Mouse (Mus musculus) neural tube, embryonic 11.5 days (tissue): ENCODE measurements around the gene 2610528J11Rik. TPM values are rescaled to one million over a fixed set of nuclear protein-coding genes. Genes with fewer than 3 reads are reported as not detected.

ENCODE experiments used
- ATAC-seq: fragments of 200-750 bp; cut with Nextera tagmentation; 2 replicates; pipeline ENCODE4 v1.8.0; 2017; ENCODE audit warnings: moderate number of reproducible peaks, mild to moderate bottlenecking, moderate TSS enrichment, moderate library complexity; ENCODE audit not compliant: insufficient read depth, low FRiP score, low TSS enrichment
- DNase-seq: peaks from one replicate; pipeline ENCODE4 v3.0.0-alpha.2; 2015; ENCODE audit warnings: low spot score
- H3K27ac ChIP-seq: fragments of 300-500 bp; sonication (generic); 2 replicates; pipeline ENCODE4 v1.5.1; 2014; ENCODE audit warnings: low read depth, mild to moderate bottlenecking, low read length
- H3K27me3 ChIP-seq: fragments of 300-500 bp; sonication (generic); 2 replicates; pipeline ENCODE4 v1.6.1; 2014; ENCODE audit warnings: mild to moderate bottlenecking, low read length, mixed read lengths; ENCODE audit not compliant: control insufficient read depth, insufficient read depth
- H3K36me3 ChIP-seq: fragments of 300-500 bp; sonication (generic); 2 replicates; pipeline ENCODE4 v1.6.1; 2014; ENCODE audit warnings: mild to moderate bottlenecking, low read length, moderate library complexity, mixed read lengths; ENCODE audit not compliant: control insufficient read depth, insufficient read depth
- H3K4me1 ChIP-seq: fragments of 300-500 bp; sonication (generic); 2 replicates; pipeline ENCODE4 v1.6.1; 2014; ENCODE audit warnings: low read length, mixed read lengths; ENCODE audit not compliant: control insufficient read depth, insufficient read depth
- H3K4me2 ChIP-seq: fragments of 300-500 bp; sonication (generic); 2 replicates; pipeline ENCODE4 v1.6.1; 2014; ENCODE audit warnings: low read depth, mild to moderate bottlenecking, moderate library complexity
- H3K4me3 ChIP-seq: fragments of 300-500 bp; sonication (generic); 2 replicates; pipeline ENCODE4 v1.5.1; 2014; ENCODE audit warnings: low read depth, low read length
- H3K9ac ChIP-seq: fragments of 300-500 bp; sonication (generic); 2 replicates; pipeline ENCODE4 v1.6.1; 2014; ENCODE audit warnings: mild to moderate bottlenecking, low read length
- H3K9me3 ChIP-seq: fragments of 300-500 bp; sonication (generic); 2 replicates; pipeline ENCODE4 v1.6.1; 2016; ENCODE audit warnings: low read length; ENCODE audit not compliant: control insufficient read depth
- WGBS: fragments of 180-500 bp; shearing (Covaris S2); extraction: QIAGEN DNeasy Blood & Tissue Kit; methylation state at CpG from one replicate; pipeline ENCODE4 v1.1.7; 2014; 5-methylcytosine and 5-hydroxymethylcytosine counted together
- polyA plus RNA-seq: library from polyadenylated mRNA; unstranded; fragments of >200 nt; fragmentation: Nextera tagmentation; extraction: Ambion mirVana; gene quantifications from 2 replicates; pipeline ENCODE4 v1.2.1, GENCODE M21; 2014

Gene 2610528J11Rik
- polyA plus RNA-seq, 1 experiment from 2014 or later = 0.74 TPM

- WGBS = 58% methylated on average over 3 of the region's 4 CpGs
Observed at GRCm38 (mm10) chr4:118533156-118533555, 6.4 kb downstream of the 2610528J11Rik start.

GRCm38 (mm10) chr4:118533605-118534004 lies 6.8 kb downstream of the 2610528J11Rik start:
- WGBS = 85% methylated on average over 7 of the region's 7 CpGs
- Histone ChIP-seq H3K9ac (no peak overlapping the region), H3K36me3 (no peaks in the 10 kb centered on the region), H3K4me3 (no peak overlapping the region), H3K9me3 (no peaks in the 10 kb centered on the region), H3K27ac (no peak overlapping the region), H3K4me1 (no peaks in the 10 kb centered on the region), H3K27me3 (no peaks in the 10 kb centered on the region), H3K4me2 (no peak overlapping the region)
- no peak for ATAC-seq
- no peak for DNase-seq

More at GRCm38 (mm10) chr4:118533156-118533555, 6.4 kb downstream of the 2610528J11Rik start:
- Histone ChIP-seq H3K4me3 (no peak overlapping the region), H3K36me3 (no peaks in the 10 kb centered on the region), H3K9me3 (no peaks in the 10 kb centered on the region), H3K27ac (no peak overlapping the region), H3K27me3 (no peaks in the 10 kb centered on the region), H3K4me1 (no peaks in the 10 kb centered on the region), H3K9ac (no peak overlapping the region), H3K4me2 (no peak overlapping the region)
- ATAC-seq (no peak), DNase-seq (no peak)

GRCm38 (mm10) chr4:118535610-118536009 lies 8.8 kb downstream of the 2610528J11Rik start:
- DNase-seq = no peak
- 89% methylated on average over 6 of the region's 6 CpGs for WGBS
- Histone ChIP-seq H3K27me3 (no peaks in the 10 kb centered on the region), H3K4me2 (no peak overlapping the region), H3K9me3 (no peaks in the 10 kb centered on the region), H3K36me3 (no peaks in the 10 kb centered on the region), H3K27ac (no peak overlapping the region), H3K9ac (no peak overlapping the region), H3K4me3 (no peak overlapping the region), H3K4me1 (no peaks in the 10 kb centered on the region)
- no peak for ATAC-seq

GRCm38 (mm10) chr4:118537801-118538200 lies 11.0 kb downstream of the 2610528J11Rik start:
- no peak for ATAC-seq
- H3K4me2 ChIP-seq = no peak overlapping the region
- no peaks in the 10 kb centered on the region for H3K36me3 ChIP-seq
- H3K4me3 ChIP-seq = no peak overlapping the region
- WGBS = 59% methylated on average over 6 of the region's 6 CpGs
- no peaks in the 10 kb centered on the region for H3K9me3 ChIP-seq
- no peak overlapping the region for H3K9ac ChIP-seq
- no peak overlapping the region for H3K27ac ChIP-seq
- no peak for DNase-seq
- H3K27me3 ChIP-seq = no peaks in the 10 kb centered on the region
- no peaks in the 10 kb centered on the region for H3K4me1 ChIP-seq

- H3K4me1 ChIP-seq = no peaks in the 10 kb centered on the region
- H3K4me3 ChIP-seq = no peak overlapping the region
- WGBS = 16% methylated on average over 10 of the region's 10 CpGs
- no peak overlapping the region for H3K27ac ChIP-seq
- H3K9me3 ChIP-seq = no peaks in the 10 kb centered on the region
- H3K9ac ChIP-seq = no peak overlapping the region
- no peaks in the 10 kb centered on the region for H3K36me3 ChIP-seq
- ATAC-seq = no peak
- H3K27me3 ChIP-seq = 0 out of 2 replicates have a peak, but pooled peaks cover 2% of the 10 kb centered on the region
- no peak for DNase-seq
- H3K4me2 ChIP-seq = no peak overlapping the region
Observed at GRCm38 (mm10) chr4:118539904-118540303, 13.1 kb downstream of the 2610528J11Rik start.

GRCm38 (mm10) chr4:118542510-118543157 lies 15.8 kb downstream of the 2610528J11Rik start:
- Histone ChIP-seq H3K4me1 (no peaks in the 10 kb centered on the region), H3K9me3 (no peaks in the 10 kb centered on the region), H3K27ac (no peak overlapping the region), H3K9ac (no peak overlapping the region), H3K4me3 (no peak overlapping the region), H3K27me3 (0 out of 2 replicates have a peak, but pooled peaks cover 2% of the 10 kb centered on the region), H3K36me3 (no peaks in the 10 kb centered on the region), H3K4me2 (no peak overlapping the region)
- DNase-seq (no peak), ATAC-seq (no peak)
- WGBS = 68% methylated on average over 9 of the region's 9 CpGs

- H3K4me3 ChIP-seq = peak overlapping the region; percentile 10; the same call in 1 of the 2 replicates
- 22% methylated on average over 13 of the region's 13 CpGs for WGBS
- no peak overlapping the region for H3K9ac ChIP-seq
- H3K36me3 ChIP-seq = no peaks in the 10 kb centered on the region
- 0 out of 2 replicates have a peak, but pooled peaks cover 2% of the 10 kb centered on the region for H3K27me3 ChIP-seq
- peak overlapping the region; percentile 45 for H3K4me2 ChIP-seq
- no peaks in the 10 kb centered on the region for H3K4me1 ChIP-seq
- ATAC-seq (no peak), DNase-seq (no peak)
- H3K9me3 ChIP-seq = no peaks in the 10 kb centered on the region
- no peak overlapping the region for H3K27ac ChIP-seq
Observed at GRCm38 (mm10) chr4:118543158-118543530, 16.3 kb downstream of the 2610528J11Rik start.

GRCm38 (mm10) chr4:118543592-118544260 lies 16.9 kb downstream of the 2610528J11Rik start, which contains the start of gene Tmem125:
Tmem125 (minus strand) TSS chr4:118544044.
- WGBS = under 1% methylated on average over 24 of the region's 24 CpGs
- peak; percentile 36 for DNase-seq
- H3K27ac ChIP-seq = no peak within 1 kb of the TSS

More at GRCm38 (mm10) chr4:118543592-118544260, 16.9 kb downstream of the 2610528J11Rik start, which contains the start of gene Tmem125:
- peak within 1 kb of the TSS; percentile 45 for H3K4me2 ChIP-seq
- H3K36me3 ChIP-seq = no peaks in the 10 kb centered on the region
- H3K9me3 ChIP-seq = no peaks in the 10 kb centered on the region
- H3K4me1 ChIP-seq = no peaks in the 10 kb centered on the region
- peak within 1 kb of the TSS; percentile 10 for H3K4me3 ChIP-seq
- H3K9ac ChIP-seq = no peak within 1 kb of the TSS
- 0 out of 2 replicates have a peak, but pooled peaks cover 2% of the 10 kb centered on the region for H3K27me3 ChIP-seq
- ATAC-seq = no peak
